Mouse (Mus musculus) liver, embryonic 16.5 days (tissue): ENCODE data around the gene Topors. TPM values are rescaled to one million over a fixed set of nuclear protein-coding genes. Genes with fewer than 3 reads are reported as not detected.

ENCODE experiments used
- ATAC-seq: fragments of 200-750 bp; cut with Nextera tagmentation; 2 replicates; pipeline ENCODE4 v1.8.0; 2017; ENCODE audit warnings: low read depth, mild to moderate bottlenecking, moderate number of reproducible peaks, moderate library complexity
- H3K27ac ChIP-seq: fragments of 300-500 bp; sonication (generic); 2 replicates; pipeline ENCODE4 v1.5.1; 2014; ENCODE audit warnings: mild to moderate bottlenecking, low read length
- H3K27me3 ChIP-seq: fragments of 300-500 bp; sonication (generic); 2 replicates; pipeline ENCODE4 v1.6.1; 2014; ENCODE audit warnings: low read depth, low read length, mixed read lengths; ENCODE audit not compliant: control insufficient read depth, insufficient read depth
- H3K36me3 ChIP-seq: fragments of 300-500 bp; sonication (generic); 2 replicates; pipeline ENCODE4 v1.6.1; 2014; ENCODE audit warnings: mild to moderate bottlenecking; ENCODE audit not compliant: control insufficient read depth, insufficient read depth
- H3K4me1 ChIP-seq: fragments of 300-500 bp; sonication (generic); 2 replicates; pipeline ENCODE4 v1.6.1; 2014; ENCODE audit warnings: low read depth, low read length, mixed read lengths; ENCODE audit not compliant: control insufficient read depth
- H3K4me2 ChIP-seq: fragments of 300-500 bp; sonication (generic); 2 replicates; pipeline ENCODE4 v1.6.1; 2014; ENCODE audit warnings: low read depth, low read length, mixed read lengths
- H3K4me3 ChIP-seq: fragments of 300-500 bp; sonication (generic); 2 replicates; pipeline ENCODE4 v1.5.1; 2014; ENCODE audit warnings: low read depth, mild to moderate bottlenecking, low read length
- H3K9ac ChIP-seq: fragments of 300-500 bp; sonication (generic); 2 replicates; pipeline ENCODE4 v1.6.1; 2014; ENCODE audit warnings: low read depth, low read length
- H3K9me3 ChIP-seq: fragments of 300-500 bp; sonication (generic); replicated peaks from 2 replicates; pipeline ENCODE4 v1.6.1; 2016; ENCODE audit warnings: low read length; ENCODE audit not compliant: control insufficient read depth
- WGBS: fragments of 180-500 bp; shearing (Covaris S2); extraction: QIAGEN DNeasy Blood & Tissue Kit; methylation state at CpG from one replicate; pipeline ENCODE4 v1.1.7; 2014; ENCODE audit not compliant: insufficient replicate concordance; 5-methylcytosine and 5-hydroxymethylcytosine counted together
- polyA plus RNA-seq: library from polyadenylated mRNA; unstranded; fragments of >200 nt; fragmentation: Nextera tagmentation; extraction: Ambion mirVana; gene quantifications from 2 replicates; pipeline ENCODE4 v1.2.1, GENCODE M21; 2015

Gene Topors
- polyA plus RNA-seq, 1 experiment from 2014 or later: 11.2 TPM

DNA sequence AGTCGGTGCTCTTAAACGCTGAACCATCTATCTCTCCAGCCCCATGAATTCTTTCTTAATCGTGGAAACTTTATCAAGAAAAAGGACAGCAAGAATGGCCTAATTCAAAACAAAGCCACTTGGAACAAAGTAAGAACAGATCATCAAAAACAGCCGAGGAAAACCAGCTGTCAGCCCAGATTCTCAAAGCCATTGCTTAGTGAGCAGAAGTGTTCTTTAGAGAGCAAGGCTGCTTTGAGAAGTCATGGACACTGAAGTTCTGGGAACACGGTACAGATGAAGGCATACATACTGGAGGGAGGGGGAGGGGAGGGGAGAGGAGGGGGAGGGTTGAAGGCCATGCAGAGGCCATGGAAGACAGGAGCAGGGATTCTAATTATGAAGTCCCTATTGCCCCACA lies 43.6 kb downstream of the Topors start:
- 59% methylated on average over 5 of the region's 5 CpGs for WGBS
- no peak for ATAC-seq
- no peaks in the 10 kb centered on the region; the same call in none of the 2 replicates for H3K4me1 ChIP-seq

DNA sequence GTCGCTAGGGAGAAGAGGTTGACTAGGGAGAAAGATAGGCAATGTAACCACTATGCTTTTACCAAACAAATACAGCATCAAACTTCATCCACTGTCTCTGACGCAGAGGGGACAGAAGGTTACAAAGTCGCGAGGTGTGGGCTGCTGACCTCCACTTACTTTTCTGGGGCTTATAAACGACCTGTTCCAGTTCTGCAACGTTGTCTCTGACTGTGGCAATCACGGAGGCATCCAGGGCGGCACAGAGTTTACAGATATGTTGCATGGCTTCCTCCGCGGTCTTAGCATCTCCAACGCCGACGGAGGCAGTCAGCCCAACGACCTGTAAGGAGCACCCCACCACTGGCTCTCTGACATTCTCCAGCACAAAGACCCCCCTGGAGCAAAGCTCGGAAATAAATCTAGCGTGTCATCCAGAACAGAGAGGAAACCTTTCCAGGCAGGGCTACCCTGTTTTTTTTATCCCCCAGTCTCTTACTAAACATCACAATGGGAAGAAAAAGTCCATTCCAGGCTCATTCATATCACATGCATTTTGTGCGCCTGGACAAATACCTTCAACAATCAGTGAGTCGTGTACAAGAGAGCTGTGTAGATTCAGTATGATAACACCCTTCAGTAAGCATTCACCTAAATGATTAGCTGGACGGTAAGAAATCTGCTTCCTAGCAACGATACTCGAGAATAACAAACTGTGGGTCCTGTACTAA lies 47.6 kb downstream of the Topors start:
- Histone ChIP-seq H3K27me3 (no peaks in the 10 kb centered on the region), H3K9ac (no peak overlapping the region), H3K4me2 (no peak overlapping the region), H3K36me3 (no peaks in the 10 kb centered on the region; the same call in 1 of the 2 replicates), H3K9me3 (no peaks in the 10 kb centered on the region), H3K4me1 (no peaks in the 10 kb centered on the region; the same call in none of the 2 replicates), H3K27ac (peak overlapping the region; percentile 56; the same call in 1 of the 2 replicates), H3K4me3 (no peak overlapping the region)
- ATAC-seq: peak; percentile 9; the same call in 1 of the 2 replicates
- WGBS: 56% methylated on average over 21 of the region's 21 CpGs

More for the DNA sequence above, 43.6 kb downstream of the Topors start:
- Histone ChIP-seq H3K27me3 (no peaks in the 10 kb centered on the region), H3K9ac (no peak overlapping the region), H3K36me3 (no peaks in the 10 kb centered on the region), H3K9me3 (no peaks in the 10 kb centered on the region), H3K4me2 (no peak overlapping the region), H3K4me3 (no peak overlapping the region), H3K27ac (no peak overlapping the region)

DNA sequence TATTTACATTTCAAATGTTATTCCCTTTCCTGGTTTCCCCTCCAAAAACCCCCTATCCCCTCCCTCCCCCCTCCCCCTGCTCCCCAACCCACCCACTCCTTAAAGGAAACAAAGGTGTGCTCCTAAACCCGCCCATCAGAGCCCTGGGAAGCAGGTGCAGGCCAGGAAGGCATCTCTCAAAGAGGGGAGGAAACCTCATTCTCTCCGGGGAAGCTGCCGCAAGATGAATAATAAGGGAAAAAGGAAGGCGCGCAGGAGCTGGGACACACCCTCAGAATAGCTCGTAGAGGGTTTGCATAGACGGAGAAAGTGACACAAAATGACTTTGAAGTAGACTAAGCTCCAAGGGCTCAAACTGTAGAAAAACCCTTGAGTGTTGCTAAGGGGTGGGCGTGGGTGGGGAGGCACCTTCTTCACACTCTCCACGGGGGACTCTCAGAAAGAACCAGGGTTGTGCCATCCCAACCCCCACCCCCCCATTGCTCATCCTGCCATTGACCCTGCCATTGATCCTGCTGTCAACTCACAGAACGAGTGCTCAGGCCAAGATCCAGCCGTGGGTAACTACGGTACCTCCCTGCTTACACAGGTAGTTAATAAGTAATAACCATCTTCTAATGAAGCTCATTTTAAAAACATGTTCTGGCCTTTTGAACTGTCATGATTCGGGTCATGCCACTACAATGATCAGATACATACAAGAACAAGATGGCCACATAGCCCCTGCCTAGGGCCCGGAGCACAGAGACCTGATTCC lies 48.5 kb downstream of the Topors start:
- H3K36me3 ChIP-seq: no peaks in the 10 kb centered on the region; the same call in 1 of the 2 replicates
- no peaks in the 10 kb centered on the region for H3K9me3 ChIP-seq
- peak overlapping the region; percentile 56; the same call in 1 of the 2 replicates for H3K27ac ChIP-seq
- H3K27me3 ChIP-seq: no peaks in the 10 kb centered on the region
- no peak overlapping the region for H3K4me3 ChIP-seq
- H3K4me2 ChIP-seq: peak overlapping the region; percentile 38; the same call in 1 of the 2 replicates
- H3K9ac ChIP-seq: no peak overlapping the region
- WGBS: 45% methylated on average over 14 of the region's 14 CpGs
- H3K4me1 ChIP-seq: no peaks in the 10 kb centered on the region; the same call in none of the 2 replicates
- ATAC-seq: peak; percentile 85

DNA sequence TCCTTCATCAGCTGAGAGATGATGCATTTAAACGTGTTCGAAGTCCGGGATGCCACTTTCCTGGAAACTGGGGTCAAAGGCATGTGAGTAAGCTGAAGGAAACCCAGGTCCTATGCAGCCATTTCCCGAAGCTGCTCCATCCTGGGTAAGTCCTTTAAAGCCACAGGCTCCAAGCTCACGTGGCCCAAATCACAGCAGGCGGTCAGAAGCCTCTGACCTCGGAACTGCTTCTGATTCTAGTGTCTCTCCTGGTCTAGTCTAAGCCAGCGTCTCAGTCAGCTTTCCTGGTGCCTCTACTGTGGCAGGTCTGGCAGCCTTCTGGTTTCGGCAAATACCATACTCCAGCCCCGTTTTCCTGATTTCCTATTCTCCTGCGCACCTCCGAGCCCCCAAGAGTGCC lies 49.2 kb downstream of the Topors start:
- no peak for ATAC-seq
- 32% methylated on average over 12 of the region's 12 CpGs for WGBS
- Histone ChIP-seq H3K4me1 (no peaks in the 10 kb centered on the region; the same call in none of the 2 replicates), H3K9ac (no peak overlapping the region), H3K9me3 (no peaks in the 10 kb centered on the region), H3K27me3 (no peaks in the 10 kb centered on the region), H3K4me3 (no peak overlapping the region), H3K4me2 (no peak overlapping the region), H3K36me3 (no peaks in the 10 kb centered on the region; the same call in 1 of the 2 replicates), H3K27ac (no peak overlapping the region)

DNA sequence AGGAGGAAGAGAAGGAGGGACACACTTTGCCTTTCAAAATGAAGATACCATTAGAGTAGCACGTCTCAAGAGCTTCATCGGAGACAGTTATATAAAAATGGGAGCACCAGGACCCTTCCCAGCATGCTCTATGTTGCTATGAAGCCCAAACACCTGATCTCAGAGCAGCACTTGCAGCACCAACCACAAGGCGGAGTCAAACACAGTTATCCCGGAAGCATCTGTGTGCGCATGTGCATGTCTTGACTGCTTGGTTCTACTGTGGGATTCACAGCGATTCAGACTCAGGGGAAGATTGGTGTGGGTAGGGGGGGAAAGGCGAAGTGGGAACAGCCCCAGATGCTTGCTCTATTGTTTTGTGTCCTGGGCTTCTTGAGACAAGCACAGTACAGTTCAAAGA lies 51.3 kb downstream of the Topors start:
- no peaks in the 10 kb centered on the region for H3K27me3 ChIP-seq
- H3K9me3 ChIP-seq: no peaks in the 10 kb centered on the region
- no peaks in the 10 kb centered on the region; the same call in 1 of the 2 replicates for H3K36me3 ChIP-seq
- H3K4me3 ChIP-seq: no peak overlapping the region
- H3K9ac ChIP-seq: no peak overlapping the region
- WGBS: 49% methylated on average over 7 of the region's 7 CpGs
- no peak for ATAC-seq
- H3K4me2 ChIP-seq: no peak overlapping the region
- H3K4me1 ChIP-seq: no peaks in the 10 kb centered on the region; the same call in none of the 2 replicates
- no peak overlapping the region for H3K27ac ChIP-seq

DNA sequence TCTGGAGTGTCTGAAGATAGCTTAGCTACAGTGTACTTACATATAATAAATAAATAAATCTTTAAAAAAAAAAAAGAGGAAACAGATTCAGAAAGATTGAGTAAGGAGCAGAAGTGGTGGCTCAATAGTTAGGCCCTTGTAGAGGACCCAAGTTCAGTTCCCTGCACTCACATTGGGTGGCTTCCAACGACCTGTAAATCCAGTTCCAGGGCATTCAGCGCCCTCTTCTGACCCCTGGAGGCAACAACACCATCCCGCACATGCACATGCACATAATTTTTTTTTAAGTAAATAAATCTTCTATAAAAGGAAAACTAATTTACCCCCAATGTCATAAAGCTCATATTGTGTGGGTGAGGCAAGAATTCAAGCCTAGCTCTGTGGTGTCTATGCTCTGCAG lies 51.7 kb downstream of the Topors start:
- ATAC-seq: no peak
- Histone ChIP-seq H3K4me1 (no peaks in the 10 kb centered on the region; the same call in none of the 2 replicates), H3K36me3 (no peaks in the 10 kb centered on the region; the same call in 1 of the 2 replicates), H3K9ac (no peak overlapping the region), H3K27me3 (no peaks in the 10 kb centered on the region), H3K9me3 (no peaks in the 10 kb centered on the region), H3K4me3 (no peak overlapping the region), H3K4me2 (no peak overlapping the region), H3K27ac (no peak overlapping the region)
- WGBS: 41% methylated on average over 3 of the region's 3 CpGs

DNA sequence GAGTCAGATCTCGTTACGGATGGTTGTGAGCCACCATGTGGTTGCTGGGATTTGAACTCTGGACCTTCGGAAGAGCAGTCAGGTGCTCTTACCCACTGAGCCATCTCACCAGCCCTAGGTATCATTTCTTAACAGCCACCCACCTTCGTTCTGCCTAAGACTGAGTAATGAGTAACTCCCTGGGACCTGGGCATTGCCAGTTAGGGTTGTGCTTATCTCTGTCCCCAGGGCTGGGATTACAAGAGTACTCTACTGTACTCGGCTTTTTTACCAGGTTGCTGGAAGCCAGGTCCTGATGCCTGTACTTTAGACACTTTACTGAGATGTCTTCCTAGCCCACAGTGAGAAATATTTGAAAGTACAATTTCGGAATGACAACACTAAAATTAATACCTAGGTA lies 57.5 kb downstream of the Topors start:
- Histone ChIP-seq H3K27me3 (no peaks in the 10 kb centered on the region), H3K27ac (no peak overlapping the region), H3K9ac (no peak overlapping the region), H3K9me3 (no peaks in the 10 kb centered on the region), H3K4me3 (no peak overlapping the region), H3K4me1 (no peaks in the 10 kb centered on the region), H3K4me2 (no peak overlapping the region), H3K36me3 (no peaks in the 10 kb centered on the region)
- ATAC-seq: no peak
- 45% methylated on average over 4 of the region's 6 CpGs for WGBS
